Mouse (Mus musculus): ENCODE data around the gene Hid1.

The Hid1 gene

DNA sequence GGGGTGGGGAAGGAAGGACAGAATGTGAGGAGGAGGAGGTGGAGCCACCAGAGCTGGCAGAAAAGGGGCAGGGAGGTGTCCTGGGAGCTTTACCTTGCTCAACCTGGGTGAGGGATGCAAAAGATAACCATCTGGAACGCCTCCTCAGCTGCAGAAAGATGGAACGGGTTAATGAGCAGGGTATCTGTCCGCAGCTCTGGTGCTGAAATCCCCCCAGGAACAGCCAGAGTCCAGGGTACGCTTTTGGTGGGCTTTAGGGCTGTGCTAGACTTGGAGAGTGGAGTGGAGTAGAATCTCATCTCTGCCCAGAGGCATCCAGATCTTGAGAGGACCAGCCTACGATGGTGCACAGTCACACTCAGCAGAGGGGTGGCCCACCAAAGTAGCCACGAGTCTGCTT lies 31.4 kb downstream of the Hid1 start:
- no peak for DNase-seq (ENCODE audit: low spot score)

DNA sequence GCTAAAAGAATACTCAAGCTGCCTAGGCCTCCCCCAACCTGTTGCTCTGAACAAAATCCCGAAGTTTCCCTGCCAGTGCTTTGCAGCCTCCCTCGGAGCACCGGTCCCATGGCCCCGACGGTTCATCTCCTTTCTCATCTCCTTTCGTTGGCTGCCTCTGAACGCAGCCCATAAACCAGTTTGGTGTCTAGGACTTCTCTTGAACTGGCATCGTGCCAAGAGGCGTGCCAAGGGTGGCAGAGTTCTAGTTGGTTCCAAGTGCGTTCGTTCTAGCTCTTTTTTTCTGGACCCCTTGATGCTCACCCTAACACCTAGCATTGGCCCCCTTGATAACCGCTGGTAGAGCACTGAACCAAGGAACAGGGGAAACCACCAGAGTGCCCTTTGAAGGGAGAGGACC lies 32.3 kb downstream of the Hid1 start:
- DNase-seq (ENCODE audit: low spot score) = no peak

DNA sequence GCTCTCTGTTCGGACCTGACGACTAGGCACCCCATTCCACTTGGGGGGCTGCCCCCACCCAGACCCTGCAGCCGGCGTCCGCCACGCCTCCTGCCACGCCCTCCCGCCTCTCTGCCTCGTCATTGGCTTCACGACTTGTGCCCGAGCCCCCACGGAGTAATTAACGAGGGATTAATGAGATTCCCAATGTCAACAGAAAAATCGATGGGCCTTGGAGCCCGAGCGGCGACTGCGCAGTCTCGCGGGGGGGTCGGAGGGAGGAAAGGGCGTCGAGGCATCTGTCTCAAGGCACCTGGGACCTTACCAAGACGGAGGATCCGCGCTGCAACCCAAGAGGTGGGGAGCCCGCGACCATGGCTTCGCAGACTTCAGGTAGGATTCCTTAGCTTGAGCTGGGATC lies 33.0 kb downstream of the Hid1 start, which contains the start of gene Otop3:
Otop3 (plus strand) TSS at position 201 of the 400 bp plus-strand sequence.
- no peak for DNase-seq (ENCODE audit: low spot score)

DNA sequence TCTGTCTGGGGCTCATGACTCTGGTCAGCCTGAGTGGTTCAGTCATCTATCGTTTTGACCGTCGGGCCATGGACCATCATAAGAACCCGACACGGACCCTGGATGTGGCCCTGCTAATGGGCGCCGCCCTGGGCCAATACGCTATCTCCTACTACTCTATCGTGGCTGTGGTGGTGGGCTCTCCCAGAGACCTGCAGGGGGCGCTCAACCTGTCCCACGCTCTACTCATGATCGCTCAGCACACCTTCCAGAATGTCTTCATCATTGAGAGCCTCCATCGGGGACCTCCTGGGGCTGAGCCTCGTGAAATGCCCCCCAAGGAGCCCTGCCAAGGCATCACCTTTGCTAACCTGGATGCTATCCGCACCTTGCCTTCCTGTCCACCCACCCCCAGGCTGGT lies 38.2 kb downstream of the Hid1 start:
- DNase-seq (ENCODE audit: low spot score) = no peak

DNA sequence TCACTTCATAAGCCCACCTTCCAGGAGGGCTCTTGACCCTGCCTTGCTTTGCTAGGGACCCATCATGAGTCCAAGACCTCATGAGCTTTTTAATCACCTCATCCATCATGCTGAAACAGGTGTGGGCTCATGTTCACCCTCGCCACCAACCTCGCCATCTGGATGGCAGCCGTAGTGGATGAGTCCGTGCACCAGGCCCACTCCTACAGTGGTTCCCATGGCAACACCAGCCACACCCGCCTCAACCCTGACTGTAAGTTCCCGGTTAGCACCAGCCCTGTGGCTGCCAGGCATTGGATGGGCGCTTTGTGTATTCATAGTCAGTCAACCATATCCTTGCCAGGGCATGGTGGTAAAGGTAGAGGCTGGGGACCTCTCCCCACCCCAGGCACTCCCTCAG lies 40.8 kb downstream of the Hid1 start:
- DNase-seq (ENCODE audit: low spot score) = no peak

DNA sequence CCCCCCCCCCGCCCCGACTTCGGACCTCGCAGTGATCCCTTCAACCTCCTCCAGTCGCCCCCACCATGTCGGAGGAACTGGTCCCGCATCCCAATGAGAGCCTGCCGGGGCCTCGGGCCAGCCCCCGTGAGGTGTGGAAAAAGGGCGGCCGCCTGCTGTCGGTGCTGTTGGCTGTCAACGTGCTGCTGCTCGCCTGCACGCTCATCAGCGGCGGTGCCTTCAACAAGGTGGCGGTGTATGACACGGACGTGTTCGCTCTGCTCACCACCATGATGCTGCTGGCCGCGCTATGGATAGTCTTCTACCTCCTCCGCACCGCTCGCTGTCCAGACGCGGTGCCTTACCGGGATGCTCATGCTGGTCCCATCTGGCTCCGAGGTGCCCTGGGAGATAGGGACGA lies 44.2 kb downstream of the Hid1 start:
- no peak for DNase-seq (ENCODE audit: low spot score)

DNA sequence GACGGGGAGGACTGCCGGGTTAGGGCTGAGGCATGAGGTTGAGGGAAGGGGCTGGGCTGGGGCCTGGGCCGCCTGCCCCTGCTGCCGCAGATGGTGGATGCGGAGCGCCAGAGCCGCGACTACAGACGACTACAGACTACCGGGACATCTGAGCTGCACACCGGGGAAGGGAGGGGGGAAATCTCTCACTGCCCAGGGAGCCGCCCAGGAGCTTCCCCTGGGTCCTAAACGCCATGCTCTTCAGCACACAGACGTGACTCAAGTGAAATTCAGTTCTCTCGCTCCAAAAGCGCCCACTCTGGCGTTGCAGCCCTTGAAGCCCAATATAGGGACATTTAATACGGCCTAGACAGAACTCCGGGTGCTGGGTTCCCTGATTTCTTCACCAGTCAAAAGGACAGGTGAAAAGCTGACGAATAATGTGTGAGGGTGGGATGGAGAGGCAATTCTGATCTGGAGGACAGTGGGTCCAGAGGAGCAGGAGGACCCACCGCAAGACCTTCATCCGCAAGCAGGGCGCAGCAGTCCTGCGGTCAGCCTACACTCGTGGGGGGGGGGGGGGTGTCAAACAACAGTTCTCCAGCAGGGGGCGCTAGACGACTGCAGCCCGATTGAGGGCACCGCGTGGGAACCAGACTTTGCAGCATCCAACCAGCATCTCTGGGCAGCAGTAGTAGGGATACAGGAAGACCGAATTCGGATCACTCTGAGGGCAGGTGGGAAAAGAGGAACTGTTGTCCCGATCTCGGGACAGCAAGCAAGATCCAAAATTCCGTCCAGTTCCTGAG lies 45.5 kb downstream of the Hid1 start, which contains the start of gene Ush1g:
Ush1g (minus strand) TSS at position 136 of the 788 bp plus-strand sequence.
- DNase-seq (ENCODE audit: low spot score) = no peak

DNA sequence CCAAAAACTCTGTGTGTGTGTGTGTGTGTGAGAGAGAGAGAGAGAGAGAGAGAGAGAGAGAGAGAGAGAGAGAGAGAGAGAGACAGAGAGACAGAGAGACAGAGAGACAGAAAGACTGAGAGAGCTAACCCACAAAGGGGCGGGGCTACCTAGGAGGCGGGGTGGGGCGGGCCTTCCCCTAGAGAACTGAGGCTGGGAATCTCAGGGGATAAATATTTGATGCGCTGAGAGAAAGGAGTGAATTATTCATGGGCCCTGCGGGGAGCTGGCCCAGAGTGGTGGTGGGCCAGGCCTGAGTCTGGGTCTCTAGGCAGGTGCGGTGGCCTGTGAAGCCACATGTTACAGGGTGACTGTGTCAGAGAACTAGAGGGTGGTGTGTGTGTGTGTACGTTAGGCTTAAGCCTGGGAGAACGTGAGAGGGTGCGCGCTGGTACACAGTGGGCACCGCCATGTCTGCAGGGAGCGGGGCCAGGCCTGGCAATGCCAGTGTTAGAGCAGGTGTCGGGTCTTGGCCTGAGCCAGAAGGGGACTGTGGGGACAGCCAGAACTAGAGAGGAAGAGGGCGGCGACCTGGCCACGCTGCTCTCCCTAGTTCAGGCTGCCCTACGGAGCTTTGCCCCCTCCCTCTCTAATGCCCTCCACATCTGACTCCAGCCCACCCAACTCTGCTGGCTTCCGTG lies 47.7 kb downstream of the Hid1 start:
- no peak for DNase-seq (ENCODE audit: low spot score)

DNA sequence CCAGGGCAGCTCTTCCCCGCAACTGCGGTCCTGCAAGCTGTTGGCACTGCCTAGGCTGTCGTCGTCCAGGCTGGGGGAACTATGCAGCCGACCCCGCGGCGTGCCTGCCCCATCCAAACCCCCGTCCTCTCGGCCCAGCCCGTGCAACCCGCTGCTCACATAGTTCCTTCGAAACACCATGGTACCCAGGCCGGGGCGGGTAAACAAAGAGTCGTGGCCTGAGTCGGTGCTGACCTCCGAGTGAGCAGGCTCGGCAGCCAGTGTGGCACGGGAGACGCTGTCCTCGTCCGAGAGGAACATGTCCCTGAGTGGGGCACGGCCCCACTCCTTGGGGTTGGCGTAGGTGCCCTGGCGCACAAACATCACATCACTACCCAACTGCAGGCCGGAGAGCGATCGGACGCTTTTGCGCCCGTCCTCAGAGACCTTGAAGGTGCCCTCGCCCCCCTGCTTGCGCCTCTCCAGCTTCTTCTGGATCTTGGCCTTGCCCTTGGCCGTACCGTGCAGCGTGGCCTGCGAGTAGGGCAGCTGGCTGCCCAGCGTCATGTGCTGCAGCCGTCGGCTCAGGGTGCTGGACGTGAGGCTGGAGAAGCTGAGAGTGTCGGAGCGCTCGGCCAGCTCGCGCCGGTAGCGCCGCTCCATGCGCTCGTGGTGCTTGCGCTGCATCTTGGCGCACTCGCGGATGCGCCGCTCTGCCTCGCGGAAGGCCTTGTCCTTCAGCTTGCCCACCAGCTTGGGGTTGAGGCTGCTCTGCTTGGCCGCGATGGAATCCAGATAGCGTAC lies 49.1 kb downstream of the Hid1 start:
- DNase-seq (ENCODE audit: low spot score) = no peak

DNA sequence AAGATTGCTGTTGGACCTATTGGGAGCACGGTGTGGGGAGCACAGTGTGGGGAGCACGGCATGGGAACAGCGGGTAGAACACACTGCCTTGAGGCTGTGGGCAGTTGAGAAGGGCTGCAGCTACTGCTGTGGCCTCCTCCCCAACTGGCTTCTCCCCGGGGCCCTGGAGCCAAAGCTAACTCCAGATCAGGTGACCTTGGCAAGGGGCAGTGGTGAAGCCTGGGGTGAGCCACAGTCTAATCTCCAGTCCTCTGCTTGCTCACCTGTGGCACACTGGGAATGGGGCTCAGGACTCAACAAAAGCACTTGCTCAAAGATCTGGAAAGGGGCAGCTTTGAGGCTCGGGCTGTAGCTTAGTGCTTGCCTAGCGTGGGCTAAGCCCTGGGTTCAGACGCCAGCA lies 50.4 kb downstream of the Hid1 start:
- DNase-seq (ENCODE audit: low spot score) = no peak

DNA sequence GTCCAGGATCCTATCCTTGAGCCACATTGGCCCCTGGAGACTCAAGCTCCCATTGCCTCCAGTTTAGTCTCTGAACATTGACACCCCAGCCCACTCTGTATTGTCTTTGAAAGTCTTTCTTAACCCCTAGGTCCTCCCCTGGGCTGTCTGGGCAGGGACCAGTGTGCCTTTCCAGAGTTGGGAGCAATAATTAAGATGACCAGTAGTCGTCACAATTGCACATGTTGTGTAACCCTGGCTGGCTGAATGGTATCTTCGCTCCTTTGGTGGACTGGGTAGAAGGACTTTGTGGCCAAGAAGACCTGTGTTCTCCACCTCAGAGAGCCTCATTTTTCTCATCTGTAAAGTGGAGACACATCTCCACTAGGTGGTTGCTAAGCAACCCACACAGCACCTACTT lies 53.3 kb downstream of the Hid1 start:
- DNase-seq (ENCODE audit: low spot score) = no peak

DNA sequence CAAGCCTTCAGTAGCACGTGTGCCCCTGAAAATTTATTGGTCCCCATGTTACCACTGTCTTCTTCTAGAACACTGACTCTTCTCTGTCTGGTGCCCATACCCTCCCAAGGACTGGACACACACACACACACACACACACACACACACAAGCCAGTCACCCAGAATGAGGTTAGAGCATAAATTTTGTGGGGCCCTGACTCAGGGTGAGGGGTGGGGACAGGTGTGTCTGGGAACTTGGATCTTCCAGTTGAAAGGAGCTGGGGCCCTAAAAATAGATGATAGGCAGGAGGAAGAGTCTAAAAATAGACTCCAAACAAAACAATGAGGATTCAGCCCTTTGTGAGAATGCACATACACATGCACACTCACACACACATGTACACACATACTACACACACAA lies 58.8 kb downstream of the Hid1 start:
- DNase-seq (ENCODE audit: low spot score) = no peak

DNA sequence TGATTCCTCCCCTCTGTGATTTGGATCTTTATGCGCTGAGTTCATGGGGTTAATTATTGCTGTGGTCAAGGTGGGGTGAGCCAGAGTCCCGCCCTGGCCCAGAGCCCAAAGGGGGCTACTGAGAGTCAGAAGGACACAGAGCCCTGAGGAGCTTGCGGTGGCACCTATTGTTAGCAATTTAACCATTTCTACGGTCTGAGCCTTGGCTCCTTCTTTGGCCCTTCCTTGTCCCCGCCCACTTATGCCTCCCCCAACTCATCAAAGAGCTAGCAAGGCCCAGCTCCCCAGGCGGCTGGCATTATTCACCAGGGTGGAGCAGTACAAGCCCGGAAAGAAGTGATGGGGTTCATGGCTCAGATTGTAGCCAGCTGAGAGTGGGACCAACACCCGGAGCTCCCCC lies 60.7 kb downstream of the Hid1 start, which contains the start of gene Otop2:
Otop2 (plus strand) TSS at position 301 of the 400 bp plus-strand sequence.
- no peak for DNase-seq (ENCODE audit: low spot score)

DNA sequence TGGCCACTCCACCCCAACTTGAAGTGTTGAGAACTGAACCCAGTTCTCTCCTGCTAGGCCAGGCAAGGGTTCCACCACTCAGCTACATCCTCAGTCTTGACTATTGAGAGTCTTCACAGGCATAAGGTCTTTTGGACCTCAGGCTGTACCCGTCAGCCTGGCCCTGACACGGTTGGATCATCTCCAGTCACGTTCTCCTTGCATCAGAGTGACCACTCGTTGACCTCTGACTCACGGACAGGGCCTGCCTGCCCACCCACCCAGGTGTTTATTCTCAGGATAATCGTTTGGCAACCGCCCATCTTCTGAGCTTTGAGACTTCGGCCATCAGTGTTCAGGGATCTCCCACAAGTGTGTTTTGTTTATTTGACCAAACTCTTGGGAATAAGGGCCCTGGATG lies 64.4 kb downstream of the Hid1 start:
- no peak for DNase-seq (ENCODE audit: low spot score)

DNA sequence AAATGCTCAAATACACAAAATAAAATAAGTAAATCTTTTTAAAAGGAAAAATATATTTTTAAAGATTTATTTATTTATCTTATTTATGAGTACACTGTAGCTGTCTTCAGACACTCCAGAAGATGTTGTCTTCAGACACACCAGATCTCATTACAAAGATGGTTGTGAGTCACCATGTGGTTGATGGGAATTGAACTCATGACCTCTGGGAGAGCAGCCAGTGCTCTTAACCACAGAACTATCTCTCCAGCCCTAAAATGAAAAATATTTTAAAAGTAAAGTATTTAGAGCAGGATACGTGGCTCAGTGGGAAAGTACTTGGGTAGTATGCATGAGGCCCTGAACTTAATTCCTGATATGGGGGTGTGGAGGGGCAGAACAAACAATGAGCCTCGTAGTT lies 66.2 kb downstream of the Hid1 start:
- DNase-seq (ENCODE audit: low spot score) = no peak

DNA sequence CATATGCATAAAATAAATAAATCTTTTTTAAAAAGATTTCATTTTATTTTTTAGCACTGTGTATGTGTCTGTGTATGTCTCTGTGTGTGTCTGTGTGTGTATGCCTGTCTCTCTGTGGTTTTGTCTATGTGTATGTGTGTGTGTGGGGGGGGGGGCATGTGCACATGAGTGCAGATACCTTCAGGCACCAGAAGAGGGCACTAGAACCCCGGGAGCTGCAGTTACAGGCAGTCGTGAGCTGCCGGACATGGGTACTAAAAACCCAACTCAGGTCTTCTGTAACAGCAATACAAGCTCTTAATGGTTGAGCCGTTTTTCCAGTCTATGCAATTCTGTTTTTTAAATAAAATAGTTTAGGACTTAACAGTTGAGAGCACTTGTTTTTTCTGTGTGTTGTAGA lies 66.8 kb downstream of the Hid1 start:
- no peak for DNase-seq (ENCODE audit: low spot score)

DNA sequence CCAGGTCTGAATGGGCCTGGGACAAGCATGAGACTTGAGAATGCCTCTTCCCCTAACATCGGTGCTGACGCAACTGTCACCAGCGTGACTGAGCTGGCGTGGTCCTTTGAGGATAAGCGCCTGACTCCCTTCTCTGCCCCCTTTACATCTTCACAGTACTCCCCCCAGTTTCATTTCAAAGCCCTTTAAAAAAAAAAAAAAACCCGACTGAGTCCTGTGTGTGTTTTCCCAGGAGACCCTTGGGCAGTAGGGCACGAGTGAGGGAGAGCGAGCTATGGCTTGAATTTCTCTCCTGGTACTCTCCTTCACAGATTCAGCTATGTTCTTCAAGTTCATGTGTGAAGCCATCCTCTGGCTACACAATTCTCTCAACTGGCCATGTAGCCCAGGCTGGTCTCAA lies 69.4 kb downstream of the Hid1 start:
- no peak for DNase-seq (ENCODE audit: low spot score)
